Mouse (Mus musculus) frontal cortex, postnatal 36 days (tissue): Measurements from ENCODE around the gene Hfe2.

Experiments
- DNase-seq, 2 experiments: peaks; one replicate each; pipeline ENCODE4 v3.0.0; 2022; ENCODE audit warnings: low spot score in 2 of 2

The Hfe2 gene

GRCm38 (mm10) chr3:96573611-96574511 lies 48.9 kb downstream of the Hfe2 start:
- DNase-seq, result no peak

- no peak for DNase-seq
These were observed 50.5 kb downstream of the Hfe2 start for GRCm38 (mm10) chr3:96575272-96575984.

DNA sequence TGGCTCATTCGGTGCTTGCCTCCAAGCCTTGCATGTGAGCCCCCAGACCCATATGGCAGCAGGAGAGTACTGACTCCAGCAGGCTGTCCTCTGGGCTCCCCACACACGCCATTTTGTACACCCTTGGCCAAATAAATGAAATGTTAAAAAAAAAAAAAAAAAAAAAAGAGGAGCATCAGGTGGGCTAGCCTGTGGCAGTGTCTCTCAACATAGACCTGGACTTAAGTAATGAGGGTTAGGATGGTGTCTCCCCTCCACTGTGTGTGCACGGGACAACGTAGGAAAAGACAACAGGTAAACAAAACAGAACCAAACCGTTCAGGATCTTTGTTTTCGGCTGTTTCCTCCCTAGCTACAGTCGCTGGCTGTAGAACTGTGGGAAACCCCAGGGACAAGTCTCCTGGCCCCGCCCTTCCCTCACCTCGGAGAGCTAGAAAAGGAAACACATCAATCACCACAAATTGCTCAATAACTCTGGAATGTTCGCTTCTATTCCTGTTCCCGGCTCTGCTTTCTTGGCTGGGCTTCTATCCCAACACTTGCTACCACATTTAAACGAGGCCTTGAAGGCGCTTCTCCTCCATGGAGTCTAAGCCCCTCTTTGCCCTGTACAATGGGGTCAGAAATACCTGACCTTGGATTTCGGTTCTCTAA lies 51.2 kb downstream of the Hfe2 start:
- DNase-seq, result no peak

DNA sequence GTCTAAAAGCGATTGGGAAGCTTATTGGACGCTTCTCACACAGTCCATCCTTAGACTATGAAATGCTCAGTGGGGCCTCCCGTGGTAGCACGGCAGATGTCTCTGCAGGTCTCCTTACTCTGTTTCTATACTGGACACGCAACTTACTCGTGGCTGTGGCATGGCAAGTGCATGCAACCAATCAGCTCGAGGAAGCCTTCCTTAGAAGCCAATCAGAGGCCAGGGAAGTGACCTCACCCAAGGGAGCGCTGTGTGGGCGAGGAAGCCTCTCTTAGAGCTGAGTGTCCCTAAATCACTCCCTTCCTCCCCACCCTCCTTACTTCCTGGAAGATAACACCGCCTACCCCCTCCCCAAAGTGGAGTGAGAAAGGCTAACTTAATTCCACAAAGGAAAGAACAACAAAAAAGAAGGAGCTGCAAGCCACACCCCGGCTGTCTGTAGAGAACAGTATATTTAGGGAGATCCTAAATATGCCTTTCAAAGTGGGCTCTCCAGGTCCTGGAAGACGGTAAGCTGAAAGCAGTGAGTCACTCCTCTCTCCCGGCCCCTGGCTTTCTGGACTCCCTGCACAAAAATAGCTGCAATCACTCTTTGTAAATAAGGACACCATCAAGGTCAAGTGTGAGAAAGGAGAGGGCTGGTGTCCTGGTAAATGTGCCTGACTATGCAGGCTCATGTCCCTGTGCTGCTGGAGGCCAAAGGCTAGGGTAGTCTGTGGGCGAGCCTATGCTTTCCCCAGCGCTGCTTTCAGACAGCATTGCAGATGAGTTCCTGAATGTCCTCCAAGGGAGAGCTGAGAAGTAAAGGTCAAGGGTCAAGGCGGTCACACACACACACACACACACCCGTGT lies 51.9 kb downstream of the Hfe2 start, which contains the start of gene Gm16253:
Gene Gm16253, plus strand, starts transcription at position 295 of the 852 bp plus-strand sequence.
- DNase-seq, result peak; percentile 88 to 96

- DNase-seq, result no peak
These were observed 52.6 kb downstream of the Hfe2 start for GRCm38 (mm10) chr3:96577566-96577965.
